Mouse (Mus musculus) forebrain, embryonic 13.5 days (tissue): ENCODE data around the gene Btg3. TPM values are rescaled to one million over a fixed set of nuclear protein-coding genes. Genes with fewer than 3 reads are reported as not detected.
"Not testable (repeated sequence)": the region's sequence is repeated elsewhere in the genome, so short reads cannot be mapped to it uniquely, and the experiment has no call there.

Experiments used
- ATAC-seq: fragments of 200-750 bp; cut with Nextera tagmentation; 2 replicates; pipeline ENCODE4 v1.8.0; 2017
- H3K27ac ChIP-seq: fragments of 300-500 bp; sonication (generic); 2 replicates; pipeline ENCODE4 v1.5.1; 2015; ENCODE audit warnings: inconsistent platforms, mild to moderate bottlenecking, moderate library complexity
- H3K27me3 ChIP-seq: fragments of 300-500 bp; sonication (generic); 2 replicates; pipeline ENCODE4 v1.6.1; 2015; ENCODE audit warnings: mild to moderate bottlenecking, inconsistent platforms
- H3K36me3 ChIP-seq: fragments of 300-500 bp; sonication (generic); 2 replicates; pipeline ENCODE4 v1.6.1; 2015; ENCODE audit warnings: mild to moderate bottlenecking, inconsistent platforms; ENCODE audit not compliant: poor library complexity, severe bottlenecking
- H3K4me1 ChIP-seq: fragments of 300-500 bp; sonication (generic); 2 replicates; pipeline ENCODE4 v1.6.1; 2015; ENCODE audit warnings: inconsistent platforms
- H3K4me2 ChIP-seq: fragments of 300-500 bp; sonication (generic); 2 replicates; pipeline ENCODE4 v1.6.1; 2015; ENCODE audit warnings: inconsistent platforms, mild to moderate bottlenecking, moderate library complexity
- H3K4me3 ChIP-seq: fragments of 300-500 bp; sonication (generic); 2 replicates; pipeline ENCODE4 v1.5.1; 2015; ENCODE audit warnings: mild to moderate bottlenecking, inconsistent platforms
- H3K9ac ChIP-seq: fragments of 300-500 bp; sonication (generic); 2 replicates; pipeline ENCODE4 v1.6.1; 2015; ENCODE audit warnings: mild to moderate bottlenecking, inconsistent platforms
- H3K9me3 ChIP-seq: fragments of 300-500 bp; sonication (generic); replicated peaks from 2 replicates; pipeline ENCODE4 v1.6.1; 2016; ENCODE audit warnings: inconsistent platforms
- WGBS: fragments of 180-500 bp; shearing (Covaris S2); methylation state at CpG from one replicate; pipeline ENCODE4 v1.1.7; 2015; 5-methylcytosine and 5-hydroxymethylcytosine counted together
- polyA plus RNA-seq: library from polyadenylated mRNA; unstranded; fragments of >200 nt; fragmentation: Nextera tagmentation; extraction: Ambion mirVana; gene quantifications from 2 replicates; pipeline ENCODE4 v1.2.1, GENCODE M21; 2015

Btg3 gene
- polyA plus RNA-seq, 1 experiment from 2014 or later: 35.8 TPM

GRCm38 (mm10) chr16:78375821-78376691 lies 936 bp downstream of the Btg3 start:
- Histone ChIP-seq H3K36me3 (0 out of 2 replicates have a peak, but pooled peaks cover 10% of the 10 kb centered on the region), H3K9me3 (no peaks in the 10 kb centered on the region), H3K4me1 (peaks cover 14% of the 10 kb centered on the region), H3K27ac (no peak overlapping the region), H3K27me3 (no peaks in the 10 kb centered on the region), H3K4me3 (peak overlapping the region; percentile 87), H3K9ac (peak overlapping the region; percentile 89), H3K4me2 (peak overlapping the region; percentile 69)
- peak; percentile 34 for ATAC-seq
- under 1% methylated on average over 66 of the region's 100 CpGs for WGBS

- peaks cover 14% of the 10 kb centered on the region for H3K4me1 ChIP-seq
- no peak overlapping the region for H3K27ac ChIP-seq
- no peak overlapping the region for H3K9ac ChIP-seq
- ATAC-seq: no peak
- 53% methylated on average over 10 of the region's 10 CpGs for WGBS
- no peaks in the 10 kb centered on the region for H3K27me3 ChIP-seq
- H3K9me3 ChIP-seq: no peaks in the 10 kb centered on the region
- H3K36me3 ChIP-seq: peaks cover 14% of the 10 kb centered on the region; the same call in 1 of the 2 replicates
- H3K4me3 ChIP-seq: peak overlapping the region; percentile 87
- H3K4me2 ChIP-seq: peak overlapping the region; percentile 69
Measured at GRCm38 (mm10) chr16:78375222-78375621, 1.8 kb downstream of the Btg3 start.

- Histone ChIP-seq H3K9ac (no peak overlapping the region), H3K9me3 (no peaks in the 10 kb centered on the region), H3K27ac (no peak overlapping the region), H3K27me3 (no peaks in the 10 kb centered on the region), H3K4me1 (peaks cover 14% of the 10 kb centered on the region), H3K4me3 (no peak overlapping the region), H3K4me2 (no peak overlapping the region), H3K36me3 (peaks cover 22% of the 10 kb centered on the region)
- 84% methylated on average over 8 of the region's 8 CpGs for WGBS
- ATAC-seq: no peak
Measured at GRCm38 (mm10) chr16:78373743-78374142, 3.2 kb downstream of the Btg3 start.

DNA sequence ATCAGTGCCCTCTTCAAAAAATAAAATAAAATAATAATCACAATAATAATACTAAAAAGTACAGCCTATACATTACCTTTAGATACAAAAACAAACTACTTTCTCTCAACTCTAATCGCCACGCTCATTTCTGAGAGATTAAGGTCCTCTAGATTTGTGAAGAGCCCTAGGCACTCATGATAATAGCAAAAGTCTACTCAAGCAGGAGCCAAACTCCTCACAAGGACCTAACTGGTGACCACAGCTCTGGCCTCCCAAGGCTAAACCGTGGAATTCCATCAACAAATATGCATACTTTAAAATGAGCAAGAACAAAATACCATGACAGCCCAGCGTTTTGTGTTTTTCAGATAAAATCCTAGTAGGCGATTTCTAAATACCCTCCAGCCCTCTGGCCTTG lies 4.2 kb downstream of the Btg3 start:
- peaks cover 28% of the 10 kb centered on the region for H3K36me3 ChIP-seq
- no peak overlapping the region for H3K27ac ChIP-seq
- no peak overlapping the region for H3K9ac ChIP-seq
- no peaks in the 10 kb centered on the region for H3K9me3 ChIP-seq
- no peaks in the 10 kb centered on the region for H3K27me3 ChIP-seq
- no peak overlapping the region for H3K4me3 ChIP-seq
- WGBS: 91% methylated on average over 5 of the region's 5 CpGs
- H3K4me2 ChIP-seq: no peak overlapping the region
- no peak for ATAC-seq
- H3K4me1 ChIP-seq: peaks cover 14% of the 10 kb centered on the region

- H3K4me2 ChIP-seq: no peak overlapping the region
- H3K27ac ChIP-seq: no peak overlapping the region
- peaks cover 11% of the 10 kb centered on the region for H3K4me1 ChIP-seq
- no peaks in the 10 kb centered on the region for H3K27me3 ChIP-seq
- 84% methylated on average over 7 of the region's 7 CpGs for WGBS
- H3K4me3 ChIP-seq: no peak overlapping the region
- no peak overlapping the region for H3K9ac ChIP-seq
- ATAC-seq: no peak
- no peaks in the 10 kb centered on the region for H3K9me3 ChIP-seq
- peaks cover 38% of the 10 kb centered on the region for H3K36me3 ChIP-seq
Measured at GRCm38 (mm10) chr16:78371491-78372046, 5.4 kb downstream of the Btg3 start.

- not testable (repeated sequence) for H3K9me3 ChIP-seq, H3K4me3 ChIP-seq, ATAC-seq, H3K9ac ChIP-seq, H3K27me3 ChIP-seq, H3K4me2 ChIP-seq, H3K4me1 ChIP-seq, H3K27ac ChIP-seq
- WGBS: 84% methylated on average over 8 of the region's 9 CpGs
- peaks cover 53% of the 10 kb centered on the region for H3K36me3 ChIP-seq
Measured at GRCm38 (mm10) chr16:78364554-78364953, 12.4 kb downstream of the Btg3 start.

DNA sequence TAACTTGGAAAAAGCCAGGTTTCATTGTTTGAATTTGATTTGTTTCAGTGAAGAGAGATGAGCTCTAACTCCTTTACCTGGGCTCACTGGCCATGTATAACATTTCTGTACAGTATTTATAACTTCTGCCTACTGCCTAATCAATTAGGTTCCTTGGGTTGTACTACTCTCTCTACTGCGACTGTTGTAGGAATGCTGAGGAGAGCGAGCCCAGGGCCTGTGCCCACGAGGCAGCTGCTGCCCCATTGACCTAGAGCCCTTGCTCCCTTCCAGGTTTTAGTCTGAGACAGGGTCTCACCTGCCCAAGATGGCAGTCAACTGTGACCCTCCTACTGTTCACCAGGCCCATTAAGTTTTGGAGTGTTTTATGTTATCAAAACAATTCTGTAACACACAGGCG lies 15.5 kb downstream of the Btg3 start:
- H3K27me3 ChIP-seq: no peaks in the 10 kb centered on the region
- WGBS: 93% methylated on average over 4 of the region's 4 CpGs
- no peak for ATAC-seq
- no peaks in the 10 kb centered on the region for H3K9me3 ChIP-seq
- peaks cover 47% of the 10 kb centered on the region for H3K36me3 ChIP-seq
- no peak overlapping the region for H3K27ac ChIP-seq
- no peak overlapping the region for H3K4me2 ChIP-seq
- no peak overlapping the region for H3K9ac ChIP-seq
- H3K4me1 ChIP-seq: no peaks in the 10 kb centered on the region
- no peak overlapping the region for H3K4me3 ChIP-seq

GRCm38 (mm10) chr16:78357757-78358156 lies 19.2 kb downstream of the Btg3 start:
- 95% methylated on average over 3 of the region's 3 CpGs for WGBS

DNA sequence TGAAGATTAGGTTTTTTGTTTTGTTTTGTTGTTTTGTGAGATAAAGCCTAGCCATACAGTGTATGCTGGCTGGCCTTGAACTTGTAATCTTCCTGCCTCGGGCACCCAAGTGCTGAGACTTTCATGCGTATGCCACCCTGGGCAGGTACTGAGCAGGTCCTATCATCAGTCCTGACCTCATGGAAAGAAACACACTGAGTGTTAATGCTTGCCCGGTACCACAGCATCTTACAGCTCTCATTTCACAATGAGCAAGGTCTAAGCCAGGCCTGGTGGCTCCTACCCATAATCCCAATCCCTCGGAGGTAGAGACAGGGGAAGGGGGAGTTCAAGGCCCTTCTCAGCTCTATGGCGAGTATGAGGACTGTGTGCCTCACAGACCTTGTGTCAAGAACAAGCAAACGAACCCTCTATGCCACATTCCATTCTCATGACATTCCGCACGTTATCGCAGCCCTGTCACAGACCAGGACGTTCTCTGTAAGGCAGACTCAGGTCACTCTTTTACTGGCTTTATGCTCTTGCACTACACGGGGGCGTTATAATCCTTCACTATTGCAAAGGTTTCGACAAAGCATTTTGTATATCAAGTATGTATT lies 29.6 kb downstream of the Btg3 start:
- Histone ChIP-seq H3K27me3 (no peaks in the 10 kb centered on the region), H3K4me1 (no peaks in the 10 kb centered on the region), H3K27ac (peak overlapping the region; percentile 31; the same call in 1 of the 2 replicates), H3K4me2 (no peak overlapping the region), H3K36me3 (peaks cover 24% of the 10 kb centered on the region), H3K4me3 (no peak overlapping the region), H3K9me3 (no peaks in the 10 kb centered on the region), H3K9ac (no peak overlapping the region)
- 80% methylated on average over 13 of the region's 13 CpGs for WGBS
- ATAC-seq: no peak

More at GRCm38 (mm10) chr16:78357757-78358156, 19.2 kb downstream of the Btg3 start:
- Histone ChIP-seq H3K4me3 (no peak overlapping the region), H3K4me2 (no peak overlapping the region), H3K27me3 (no peaks in the 10 kb centered on the region), H3K27ac (no peak overlapping the region), H3K9ac (no peak overlapping the region), H3K36me3 (peaks cover 32% of the 10 kb centered on the region), H3K4me1 (no peaks in the 10 kb centered on the region), H3K9me3 (no peaks in the 10 kb centered on the region)
- ATAC-seq: no peak

GRCm38 (mm10) chr16:78346662-78347327 lies 30.2 kb downstream of the Btg3 start:
- Histone ChIP-seq H3K9ac (no peak overlapping the region), H3K36me3 (peaks cover 24% of the 10 kb centered on the region), H3K9me3 (no peaks in the 10 kb centered on the region), H3K4me3 (no peak overlapping the region), H3K27ac (no peak overlapping the region), H3K4me1 (no peaks in the 10 kb centered on the region), H3K27me3 (no peaks in the 10 kb centered on the region), H3K4me2 (no peak overlapping the region)
- no peak for ATAC-seq
- WGBS: 80% methylated on average over 2 of the region's 2 CpGs

- H3K9me3 ChIP-seq: no peaks in the 10 kb centered on the region
- no peak overlapping the region for H3K9ac ChIP-seq
- H3K27me3 ChIP-seq: no peaks in the 10 kb centered on the region
- no peak for ATAC-seq
- H3K36me3 ChIP-seq: peaks cover 26% of the 10 kb centered on the region
- H3K4me3 ChIP-seq: no peak overlapping the region
- WGBS: 78% methylated on average over 6 of the region's 6 CpGs
- no peak overlapping the region for H3K4me2 ChIP-seq
- H3K27ac ChIP-seq: no peak overlapping the region
- H3K4me1 ChIP-seq: peaks cover 6% of the 10 kb centered on the region; the same call in 1 of the 2 replicates
Measured at GRCm38 (mm10) chr16:78343792-78344191, 33.2 kb downstream of the Btg3 start.

GRCm38 (mm10) chr16:78342767-78343166 lies 34.2 kb downstream of the Btg3 start:
- no peak for ATAC-seq
- H3K27ac ChIP-seq: no peak overlapping the region
- H3K4me2 ChIP-seq: no peak overlapping the region
- WGBS: 84% methylated on average over 5 of the region's 5 CpGs
- H3K4me3 ChIP-seq: no peak overlapping the region
- no peak overlapping the region for H3K9ac ChIP-seq
- no peaks in the 10 kb centered on the region for H3K27me3 ChIP-seq
- H3K9me3 ChIP-seq: no peaks in the 10 kb centered on the region
- H3K4me1 ChIP-seq: peaks cover 6% of the 10 kb centered on the region; the same call in 1 of the 2 replicates
- peaks cover 24% of the 10 kb centered on the region for H3K36me3 ChIP-seq
